Mouse (Mus musculus): ENCODE results near the gene Ecm1.

Ecm1 gene

GRCm38 (mm10) chr3:95739353-95740104, at the start of gene Ecm1:
Ecm1 (minus strand) TSS chr3:95739569.
- DNase-seq (ENCODE audit: low read depth) = peak; percentile 74

GRCm38 (mm10) chr3:95785501-95785900, 46.1 kb upstream of the Ecm1 start:
- no peak for DNase-seq (ENCODE audit: low read depth)

- peak; percentile 71 for DNase-seq (ENCODE audit: low read depth)
Observed at GRCm38 (mm10) chr3:95771985-95772384, 32.6 kb upstream of the Ecm1 start.

GRCm38 (mm10) chr3:95765534-95765933, 26.2 kb upstream of the Ecm1 start:
- DNase-seq (ENCODE audit: low read depth) = peak; percentile 29

- DNase-seq (ENCODE audit: low read depth) = no peak
Observed at GRCm38 (mm10) chr3:95763811-95764210, 24.4 kb upstream of the Ecm1 start.

GRCm38 (mm10) chr3:95762961-95763360, 23.6 kb upstream of the Ecm1 start:
- DNase-seq (ENCODE audit: low read depth) = no peak

- no peak for DNase-seq (ENCODE audit: low read depth)
Observed at GRCm38 (mm10) chr3:95761771-95762170, 22.4 kb upstream of the Ecm1 start.

- peak; percentile 54 for DNase-seq (ENCODE audit: low read depth)
Observed at GRCm38 (mm10) chr3:95760656-95761055, 21.3 kb upstream of the Ecm1 start.

- no peak for DNase-seq (ENCODE audit: low read depth)
Observed at GRCm38 (mm10) chr3:95760106-95760505, 20.7 kb upstream of the Ecm1 start, which contains the start of gene Tars2. Tars2 (minus strand) TSS chr3:95760206.

GRCm38 (mm10) chr3:95758467-95759218, 19.3 kb upstream of the Ecm1 start:
- peak; percentile 85 for DNase-seq (ENCODE audit: low read depth)

GRCm38 (mm10) chr3:95756808-95757207, 17.4 kb upstream of the Ecm1 start:
- no peak for DNase-seq (ENCODE audit: low read depth)

- peak; percentile 93 for DNase-seq (ENCODE audit: low read depth)
Observed at GRCm38 (mm10) chr3:95754345-95755206, 15.2 kb upstream of the Ecm1 start.

GRCm38 (mm10) chr3:95752935-95753334, 13.6 kb upstream of the Ecm1 start:
- no peak for DNase-seq (ENCODE audit: low read depth)

GRCm38 (mm10) chr3:95740406-95740805, 1.0 kb upstream of the Ecm1 start:
- peak; percentile 77 for DNase-seq (ENCODE audit: low read depth)

GRCm38 (mm10) chr3:95735071-95735670, 4.2 kb downstream of the Ecm1 start:
- DNase-seq (ENCODE audit: low read depth) = no peak

- no peak for DNase-seq (ENCODE audit: low read depth)
Observed at GRCm38 (mm10) chr3:95734092-95734702, 5.2 kb downstream of the Ecm1 start.

GRCm38 (mm10) chr3:95732744-95733521, 6.4 kb downstream of the Ecm1 start:
- DNase-seq (ENCODE audit: low read depth) = no peak

GRCm38 (mm10) chr3:95732297-95732696, 7.1 kb downstream of the Ecm1 start:
- no peak for DNase-seq (ENCODE audit: low read depth)

GRCm38 (mm10) chr3:95731802-95732201, 7.6 kb downstream of the Ecm1 start:
- DNase-seq (ENCODE audit: low read depth) = no peak

- DNase-seq (ENCODE audit: low read depth) = no peak
Observed at GRCm38 (mm10) chr3:95730431-95730830, 8.9 kb downstream of the Ecm1 start.

GRCm38 (mm10) chr3:95728906-95729305, 10.5 kb downstream of the Ecm1 start:
- no peak for DNase-seq (ENCODE audit: low read depth)
